Mouse (Mus musculus) ES-E14 (cell line): Measurements from ENCODE around the gene Ifne.

ENCODE experiments used
- CHD2 ChIP-seq: IDR thresholded peaks from 2 replicates; pipeline ENCODE4 v1.6.1; 2014; ENCODE audit warnings: mild to moderate bottlenecking, low read depth, low read length, inconsistent platforms
- MAFK ChIP-seq: IDR thresholded peaks from 2 replicates; pipeline ENCODE4 v1.6.1; 2014; ENCODE audit warnings: mild to moderate bottlenecking, low read depth, low read length, inconsistent platforms; ENCODE audit not compliant: insufficient read depth

GRCm38 (mm10) chr4:88845334-88845733 is 34.7 kb downstream of the Ifne start:
- no peak for TF ChIP-seq MAFK
- TF ChIP-seq CHD2: no peak
